Mouse (Mus musculus): ENCODE data around the gene Bcor. TPM values are rescaled to one million over a fixed set of nuclear protein-coding genes. Genes with fewer than 3 reads are reported as not detected.

The Bcor gene
- polyA plus RNA-seq, 1 experiment from 2014 or later, result 26.5 TPM

DNA sequence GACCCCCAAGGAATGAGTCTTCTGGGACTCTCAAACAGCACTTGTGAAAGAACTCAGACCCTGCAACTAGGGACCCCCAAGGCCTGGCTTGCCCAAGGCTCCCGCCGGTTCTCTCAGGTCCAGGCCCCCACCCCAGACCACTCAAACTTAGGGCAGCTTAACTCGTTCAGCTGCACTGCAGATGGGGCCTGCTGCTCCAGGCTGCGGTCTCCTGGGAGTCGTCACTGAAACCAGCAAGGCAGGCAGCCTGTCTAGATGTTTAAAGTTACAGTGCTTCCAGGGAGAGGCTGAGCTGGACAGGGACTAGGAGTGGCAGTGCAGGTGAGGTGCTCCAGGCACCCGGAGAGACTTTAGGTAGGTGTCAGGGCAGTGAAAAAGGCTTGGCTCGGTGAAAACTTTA lies 21.9 kb downstream of the Bcor start:
- WGBS, result 11% methylated on average over 7 of the region's 7 CpGs
- no peak overlapping the region for H3K4me3 ChIP-seq
- peaks cover 68% of the 10 kb centered on the region for H3K4me1 ChIP-seq

DNA sequence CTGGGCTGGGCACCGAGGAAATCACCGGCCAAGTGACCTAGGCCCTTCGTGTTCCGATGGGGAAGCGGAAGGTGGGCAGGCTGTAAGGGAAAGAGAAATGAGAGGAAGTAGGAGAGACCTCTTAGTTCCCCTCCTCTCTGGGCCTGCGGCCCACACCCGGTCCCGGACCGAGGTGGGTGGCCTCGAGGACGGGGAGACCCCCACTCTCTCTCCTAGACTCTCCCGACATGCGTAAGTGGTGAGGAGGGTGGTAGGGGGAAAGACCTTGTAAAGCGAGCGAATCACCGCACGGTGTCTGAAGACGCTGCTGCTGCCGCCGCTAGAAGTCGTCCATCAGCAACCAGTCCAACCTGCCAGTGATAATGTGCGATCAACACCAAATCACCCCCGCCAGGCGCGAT lies 23.0 kb downstream of the Bcor start:
- Histone ChIP-seq H3K36me3 (no peaks in the 10 kb centered on the region), H3K27me3 (ENCODE audit: low read depth, poor library complexity, severe bottlenecking) (peaks cover 100% of the 10 kb centered on the region), H3K27ac (peak overlapping the region; percentile 88), H3K9me3 (replicated peaks) (no peaks in the 10 kb centered on the region), H3K4me1 (peaks cover 80% of the 10 kb centered on the region), H3K4me3 (peak overlapping the region; percentile 50)
- no peak for DNase-seq (ENCODE audit: low spot score)
- 3% methylated on average over 25 of the region's 25 CpGs for WGBS

More for the DNA sequence above, 21.9 kb downstream of the Bcor start:
- Histone ChIP-seq H3K36me3 (no peaks in the 10 kb centered on the region), H3K27ac (peak overlapping the region; percentile 88), H3K9me3 (replicated peaks) (no peaks in the 10 kb centered on the region), H3K27me3 (ENCODE audit: low read depth, poor library complexity, severe bottlenecking) (peaks cover 98% of the 10 kb centered on the region)
- peak; percentile 47 for DNase-seq (ENCODE audit: low spot score)

DNA sequence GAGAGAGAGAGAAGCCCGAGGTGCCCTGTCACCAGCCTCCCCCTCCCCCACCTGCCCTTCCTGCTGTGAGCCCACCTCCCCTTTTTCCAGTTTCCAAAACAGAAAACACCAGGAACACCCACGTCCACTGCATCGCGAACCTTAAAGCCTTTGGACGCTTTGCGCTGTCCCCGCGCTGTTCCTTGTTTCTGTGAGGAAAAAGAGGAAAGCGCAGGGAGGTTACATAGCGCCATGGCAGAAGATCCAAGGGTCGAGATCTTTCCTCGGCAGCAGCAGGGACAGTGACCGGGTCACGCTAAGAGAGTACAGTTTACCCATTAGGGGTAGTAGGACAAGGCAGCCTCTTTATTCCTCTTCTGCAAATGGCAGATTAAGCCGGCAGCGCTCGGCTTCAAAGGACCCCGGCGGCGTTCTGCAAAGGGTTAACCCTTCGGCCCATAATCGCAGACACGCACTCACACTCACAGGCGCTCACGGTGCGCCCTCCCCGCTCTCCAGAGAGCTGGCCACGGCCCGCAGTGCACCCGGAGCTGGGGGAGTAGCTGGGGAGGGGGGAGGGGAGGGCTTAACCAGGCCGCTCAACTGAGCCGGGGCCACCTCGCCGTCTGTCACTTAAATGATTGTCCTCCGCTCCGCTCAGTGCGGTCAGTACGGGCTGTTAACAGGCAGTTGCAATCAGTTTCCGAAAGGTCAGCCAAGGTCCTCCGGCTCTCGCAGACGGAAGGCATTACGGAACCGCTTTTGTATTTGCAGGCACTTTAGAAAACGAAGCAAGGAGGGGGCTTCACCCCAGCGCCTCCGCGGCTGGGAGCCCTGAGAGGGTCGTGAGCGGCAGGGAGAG lies 23.7 kb downstream of the Bcor start:
- Histone ChIP-seq H3K36me3 (no peaks in the 10 kb centered on the region), H3K27ac (peak overlapping the region; percentile 88), H3K27me3 (ENCODE audit: low read depth, poor library complexity, severe bottlenecking) (peaks cover 100% of the 10 kb centered on the region), H3K9me3 (replicated peaks) (no peaks in the 10 kb centered on the region), H3K4me1 (peaks cover 82% of the 10 kb centered on the region), H3K4me3 (peak overlapping the region; percentile 50)
- peak; percentile 73 for DNase-seq (ENCODE audit: low spot score)
- 2% methylated on average over 47 of the region's 50 CpGs for WGBS

DNA sequence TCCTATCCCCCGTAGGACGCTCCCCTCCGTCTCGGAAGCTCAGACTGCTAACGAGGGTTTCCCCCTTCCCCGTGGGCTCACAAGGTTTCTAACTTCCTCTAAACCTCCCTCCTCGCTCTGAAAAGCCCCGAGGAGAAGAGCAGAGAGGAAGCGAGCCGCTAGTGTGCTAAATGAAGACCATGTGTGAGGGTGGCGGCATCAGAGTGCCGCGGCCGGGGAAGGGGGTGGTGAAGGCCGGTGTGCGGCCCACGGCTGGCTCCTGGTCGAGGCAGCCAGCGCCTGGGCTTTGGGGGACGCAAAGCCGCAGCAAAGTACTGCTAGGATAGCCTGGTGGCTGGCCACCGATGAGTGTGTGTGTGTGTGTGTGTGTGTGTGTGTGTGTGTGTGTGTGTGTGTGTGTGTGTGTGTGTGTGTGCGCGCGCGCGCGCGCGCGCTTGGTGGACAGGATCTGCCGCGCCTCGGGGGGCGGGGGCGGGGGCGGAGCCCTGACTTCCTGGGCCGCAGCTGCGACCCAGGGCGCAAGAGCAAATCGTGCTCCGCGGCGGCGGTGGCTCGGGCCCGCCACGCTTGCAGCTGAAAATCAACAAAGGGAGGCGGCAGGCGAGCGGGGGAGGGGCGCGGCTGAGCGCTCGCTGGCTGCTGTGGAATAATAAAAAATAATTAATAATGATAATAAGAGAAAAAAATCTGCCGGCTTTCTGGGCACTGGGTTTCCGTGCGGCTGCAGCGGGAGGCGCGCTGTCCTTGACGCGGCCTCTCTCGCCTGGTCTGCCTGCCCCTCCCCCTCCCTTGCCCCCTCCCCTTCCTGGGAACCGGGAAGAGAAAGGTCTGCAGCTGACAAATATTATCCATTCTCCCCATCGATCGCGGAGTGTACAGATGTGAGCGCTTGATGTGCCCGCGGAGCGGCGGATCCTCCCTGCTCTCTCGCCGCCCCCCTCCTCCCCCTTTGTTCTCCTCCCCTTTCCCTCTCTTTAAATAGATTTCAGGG lies 24.7 kb downstream of the Bcor start:
- Histone ChIP-seq H3K9me3 (replicated peaks) (no peaks in the 10 kb centered on the region), H3K4me1 (peaks cover 89% of the 10 kb centered on the region), H3K4me3 (peak overlapping the region; percentile 50), H3K36me3 (no peaks in the 10 kb centered on the region), H3K27ac (peak overlapping the region; percentile 88), H3K27me3 (ENCODE audit: low read depth, poor library complexity, severe bottlenecking) (peaks cover 100% of the 10 kb centered on the region)
- DNase-seq (ENCODE audit: low spot score), result peak; percentile 72
- 1% methylated on average over 39 of the region's 75 CpGs for WGBS

DNA sequence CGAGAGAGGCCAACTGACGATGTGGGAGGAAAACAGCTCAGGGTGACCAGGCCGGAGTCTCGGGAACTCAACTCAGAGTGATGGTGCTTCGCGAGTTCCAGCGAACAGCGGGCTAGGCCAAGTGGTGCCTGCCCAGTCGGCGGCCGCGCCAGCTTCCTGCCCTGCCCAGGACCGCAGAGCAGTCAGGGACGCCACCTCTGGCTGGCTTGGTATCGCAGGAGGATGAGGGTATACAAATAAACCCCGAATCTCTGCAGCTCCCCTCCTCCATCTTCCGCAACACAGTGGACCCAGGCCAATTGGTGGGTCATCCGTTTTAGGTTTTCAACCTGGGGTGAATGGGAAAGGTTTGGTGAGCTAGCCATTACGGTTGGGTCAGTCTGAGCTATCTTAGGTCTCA lies 25.6 kb downstream of the Bcor start:
- Histone ChIP-seq H3K27ac (peak overlapping the region; percentile 88), H3K36me3 (no peaks in the 10 kb centered on the region), H3K4me3 (peak overlapping the region; percentile 50), H3K27me3 (ENCODE audit: low read depth, poor library complexity, severe bottlenecking) (peaks cover 100% of the 10 kb centered on the region), H3K4me1 (peaks cover 89% of the 10 kb centered on the region), H3K9me3 (replicated peaks) (no peaks in the 10 kb centered on the region)
- peak; percentile 68 for DNase-seq (ENCODE audit: low spot score)
- WGBS, result 2% methylated on average over 19 of the region's 19 CpGs

DNA sequence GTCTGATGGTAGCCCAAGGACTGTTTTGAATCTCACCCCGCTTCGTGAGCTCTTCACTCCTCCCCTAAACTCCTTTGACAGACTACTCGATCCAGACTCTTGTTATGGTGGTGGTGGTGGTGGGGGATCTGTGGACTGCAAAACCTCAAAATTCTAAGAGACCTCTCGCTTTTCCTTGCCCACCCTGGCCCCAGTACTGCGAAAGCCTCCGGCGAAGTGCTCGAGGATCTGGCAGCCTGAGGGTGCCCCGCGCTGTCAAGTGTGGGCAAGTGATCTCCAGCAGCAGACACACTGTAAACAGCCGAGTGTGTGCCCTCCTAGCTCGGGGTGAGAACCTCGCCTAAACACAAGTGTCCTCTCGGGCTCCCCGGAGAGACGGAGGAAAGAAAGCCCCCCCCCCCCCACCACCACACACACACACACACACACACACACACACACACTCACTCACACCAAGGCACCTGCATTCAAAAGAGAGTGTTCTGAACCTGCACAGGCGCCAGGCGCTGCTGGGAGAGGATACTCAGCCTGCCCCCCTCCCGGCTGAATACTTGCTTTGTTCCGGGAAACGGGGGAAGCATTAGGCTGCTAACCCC lies 26.2 kb downstream of the Bcor start:
- Histone ChIP-seq H3K36me3 (no peaks in the 10 kb centered on the region), H3K27ac (peak overlapping the region; percentile 88), H3K27me3 (ENCODE audit: low read depth, poor library complexity, severe bottlenecking) (peaks cover 100% of the 10 kb centered on the region), H3K4me1 (peaks cover 89% of the 10 kb centered on the region), H3K4me3 (peak overlapping the region; percentile 50), H3K9me3 (replicated peaks) (no peaks in the 10 kb centered on the region)
- WGBS, result under 1% methylated on average over 18 of the region's 21 CpGs
- DNase-seq (ENCODE audit: low spot score), result no peak

DNA sequence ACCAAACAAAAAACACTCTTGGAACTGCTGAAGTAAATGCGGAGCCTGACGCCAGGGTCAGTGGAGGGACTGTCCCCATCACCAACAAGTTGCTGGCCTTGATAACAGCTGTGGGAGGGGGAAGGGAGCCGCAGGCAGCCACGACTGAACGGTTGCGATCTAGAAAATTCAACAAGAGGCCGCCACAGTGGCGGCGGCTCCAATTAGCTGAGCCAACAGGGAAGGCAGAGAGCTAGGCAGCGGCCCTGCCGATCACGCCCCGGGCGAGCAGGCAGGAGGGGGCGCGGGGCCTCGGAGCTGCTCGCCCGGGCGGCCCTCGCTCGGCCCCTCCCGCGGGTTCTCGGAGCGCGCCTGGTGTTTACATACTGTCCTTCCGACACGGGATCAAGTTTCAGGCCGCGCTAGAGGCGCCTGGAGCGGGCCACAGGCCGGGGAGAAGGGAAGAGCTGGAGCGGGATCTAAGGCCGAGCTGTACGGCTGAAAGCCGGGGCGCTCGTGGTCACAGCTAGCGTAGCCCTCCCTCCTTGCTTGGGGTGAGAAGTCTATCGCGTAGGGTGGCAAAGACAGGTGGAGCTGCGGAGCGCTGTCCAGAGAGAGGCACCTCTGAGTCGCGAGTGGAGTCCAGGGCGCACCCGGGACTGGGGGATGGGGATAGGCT lies 26.8 kb downstream of the Bcor start:
- 1% methylated on average over 49 of the region's 49 CpGs for WGBS
- Histone ChIP-seq H3K27ac (peak overlapping the region; percentile 88), H3K27me3 (ENCODE audit: low read depth, poor library complexity, severe bottlenecking) (peaks cover 100% of the 10 kb centered on the region), H3K36me3 (no peaks in the 10 kb centered on the region), H3K4me3 (peak overlapping the region; percentile 50), H3K9me3 (replicated peaks) (no peaks in the 10 kb centered on the region), H3K4me1 (peaks cover 90% of the 10 kb centered on the region)
- peak; percentile 78 for DNase-seq (ENCODE audit: low spot score)

DNA sequence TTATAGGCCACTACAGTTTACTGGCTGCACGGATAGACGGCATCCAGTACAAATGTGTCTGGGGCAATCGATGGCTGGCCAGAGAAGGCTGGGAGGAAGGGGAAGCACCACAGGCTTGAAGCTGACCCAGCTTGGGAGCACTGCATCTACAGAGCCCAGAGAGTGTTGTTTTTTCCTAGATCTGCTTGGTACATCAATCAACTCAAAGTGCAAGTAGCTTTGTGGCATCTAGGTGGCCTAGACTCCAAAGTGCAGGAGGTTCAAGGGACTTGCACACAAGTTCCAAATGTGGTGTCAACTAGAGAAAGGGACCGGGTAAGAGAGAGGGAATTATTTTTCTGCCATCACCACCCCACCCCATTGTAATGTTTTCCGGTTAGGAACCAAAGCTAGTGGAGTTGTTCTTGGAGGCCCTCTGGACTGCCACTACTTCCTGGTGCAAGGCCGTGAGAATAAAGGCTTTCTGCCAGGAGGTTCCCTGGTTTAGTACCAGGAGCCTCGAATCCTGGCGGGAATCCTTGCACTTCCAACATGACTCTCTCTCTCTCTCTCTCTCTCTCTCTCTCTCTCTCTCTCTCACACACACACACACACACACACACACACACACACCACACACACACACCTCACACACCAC lies 27.5 kb downstream of the Bcor start:
- no peaks in the 10 kb centered on the region for H3K9me3 ChIP-seq (replicated peaks)
- peaks cover 100% of the 10 kb centered on the region for H3K27me3 ChIP-seq (ENCODE audit: low read depth, poor library complexity, severe bottlenecking)
- no peak for DNase-seq (ENCODE audit: low spot score)
- peak overlapping the region; percentile 50 for H3K4me3 ChIP-seq
- WGBS, result 24% methylated on average over 8 of the region's 8 CpGs
- H3K36me3 ChIP-seq, result no peaks in the 10 kb centered on the region
- peak overlapping the region; percentile 88 for H3K27ac ChIP-seq
- H3K4me1 ChIP-seq, result peaks cover 87% of the 10 kb centered on the region

DNA sequence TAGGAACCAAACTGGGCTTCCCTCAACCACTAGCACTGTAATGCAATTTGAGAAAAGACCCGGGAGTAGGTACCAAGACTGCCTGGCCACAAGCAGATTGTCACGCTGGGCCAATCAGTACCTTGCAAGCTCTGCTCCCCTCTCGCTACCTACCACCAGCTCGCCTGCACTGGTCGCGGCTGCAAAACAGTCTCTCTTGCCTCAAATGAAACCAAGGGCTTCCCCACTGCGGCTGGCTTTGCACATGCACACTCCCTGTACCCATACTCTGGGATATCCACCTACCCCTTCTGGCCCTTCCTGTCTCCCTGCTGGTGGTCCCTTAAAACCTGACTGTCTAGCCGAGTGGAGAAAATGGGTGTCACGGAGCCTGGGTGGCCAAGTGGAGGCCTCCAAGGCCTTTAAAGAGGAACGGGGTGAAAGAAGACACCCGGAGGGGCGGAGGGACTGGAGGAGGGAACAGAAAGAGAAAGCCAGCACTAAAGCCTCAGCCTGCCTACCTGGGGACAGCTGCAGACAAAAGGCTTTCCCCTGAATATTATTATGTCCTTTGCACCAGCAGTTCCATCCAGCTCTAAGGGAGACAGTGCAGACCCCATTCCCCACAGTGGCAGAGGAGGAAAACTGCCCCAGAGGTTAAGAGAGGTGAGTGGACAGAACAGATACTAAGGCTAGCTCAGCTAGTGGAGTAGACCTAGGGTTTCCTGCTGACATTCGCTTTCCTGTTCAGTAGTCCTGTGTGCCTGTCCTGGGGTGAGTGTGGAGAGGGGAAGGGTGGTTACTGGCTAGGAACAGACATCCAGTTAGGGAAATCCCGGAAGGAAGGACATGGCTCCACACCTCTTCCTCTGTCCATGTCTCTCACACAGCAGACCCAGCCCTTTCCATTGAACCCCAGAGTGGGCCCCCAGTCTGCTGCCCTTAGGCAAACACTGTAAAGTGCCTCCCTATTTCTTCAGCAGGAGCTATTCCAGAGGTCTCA lies 30.0 kb downstream of the Bcor start:
- Histone ChIP-seq H3K27me3 (ENCODE audit: low read depth, poor library complexity, severe bottlenecking) (peaks cover 100% of the 10 kb centered on the region), H3K36me3 (no peaks in the 10 kb centered on the region), H3K27ac (peak overlapping the region; percentile 27; the same call in 1 of the 2 replicates), H3K4me1 (peaks cover 88% of the 10 kb centered on the region), H3K9me3 (replicated peaks) (no peaks in the 10 kb centered on the region), H3K4me3 (no peak overlapping the region)
- 8% methylated on average over 14 of the region's 14 CpGs for WGBS
- peak; percentile 36 for DNase-seq (ENCODE audit: low spot score)

DNA sequence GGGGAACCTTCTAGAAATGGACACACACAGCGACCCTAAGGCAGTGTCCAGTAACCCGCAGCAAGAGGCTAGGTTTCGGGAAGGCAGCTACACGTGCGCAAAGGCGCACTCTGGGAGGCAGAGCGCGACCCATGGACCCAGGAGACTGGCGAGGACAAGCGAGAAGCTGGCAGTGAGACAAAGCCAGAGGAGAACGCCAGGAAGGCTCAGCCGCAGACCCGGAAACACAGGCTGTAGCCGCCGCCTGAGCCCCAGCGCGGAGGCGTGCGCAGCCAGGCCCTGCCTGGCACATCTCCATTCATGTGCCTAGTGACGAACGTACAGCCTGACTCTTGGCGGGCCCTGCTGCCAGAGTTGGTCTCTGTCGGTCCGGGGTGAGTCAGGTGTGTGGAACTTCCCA lies 30.9 kb downstream of the Bcor start:
- Histone ChIP-seq H3K4me3 (peak overlapping the region; percentile 67), H3K4me1 (peaks cover 88% of the 10 kb centered on the region), H3K9me3 (replicated peaks) (no peaks in the 10 kb centered on the region), H3K36me3 (no peaks in the 10 kb centered on the region), H3K27ac (peak overlapping the region; percentile 97), H3K27me3 (ENCODE audit: low read depth, poor library complexity, severe bottlenecking) (peaks cover 100% of the 10 kb centered on the region)
- 3% methylated on average over 24 of the region's 24 CpGs for WGBS
- peak; percentile 46 for DNase-seq (ENCODE audit: low spot score)
